Mouse (Mus musculus) E14TG2a.4 (cell line): ENCODE measurements around the gene Pex16.

Experiments
- CTCF ChIP-seq: conservative IDR thresholded peaks from 2 replicates; pipeline ENCODE4 v1.5.1; 2014; ENCODE audit warnings: low read length
- NANOG ChIP-seq: IDR thresholded peaks from 2 replicates; pipeline ENCODE4 v1.6.1; 2014; ENCODE audit warnings: borderline replicate concordance, low read length, mixed read lengths

DNA sequence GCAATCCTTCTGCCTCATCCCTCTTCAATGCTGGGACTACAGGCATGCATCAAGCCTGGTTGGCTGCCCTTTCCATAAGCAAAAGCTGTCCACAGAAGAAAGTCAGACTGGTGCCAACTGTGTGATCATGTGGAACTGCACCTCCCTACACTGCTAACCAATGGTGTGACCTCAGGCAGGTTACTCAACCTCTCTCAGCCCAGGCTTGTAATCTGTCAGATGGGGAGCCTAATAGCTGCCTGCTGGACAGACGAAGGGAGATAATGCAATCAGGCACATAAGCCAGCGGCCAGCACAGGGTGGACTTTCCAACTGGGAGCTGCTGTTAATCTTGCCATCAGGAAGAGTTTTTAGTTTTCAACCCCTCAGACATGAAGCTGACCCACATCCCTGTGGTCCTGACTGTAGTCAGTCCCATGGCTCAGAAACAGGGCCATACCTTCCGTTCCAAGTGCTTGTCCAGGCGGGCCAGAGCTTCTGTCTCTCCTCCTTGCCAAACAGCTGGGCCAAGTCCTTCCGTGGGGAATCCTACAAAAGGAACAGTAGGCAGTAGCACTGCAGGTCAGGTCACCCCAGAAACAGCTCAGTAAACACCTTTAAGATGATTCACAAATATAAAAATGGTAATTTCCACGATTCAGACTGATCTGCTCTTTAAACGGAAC, 47.4 kb downstream of the Pex16 start:
- TF ChIP-seq CTCF, result no peak
- TF ChIP-seq NANOG, result no peak
